Mouse (Mus musculus) liver, adult 2 months (tissue): ENCODE measurements around the gene Ptprn2.

Experiments used
- CTCF ChIP-seq: fragments of 200-500 bp; IDR thresholded peaks from 2 replicates; pipeline ENCODE4 v1.5.1; 2011; ENCODE audit warnings: low read depth, low read length, control low read depth
- POLR2A ChIP-seq: fragments of 200-500 bp; IDR thresholded peaks from 2 replicates; pipeline ENCODE4 v1.6.1; 2011; ENCODE audit warnings: low read length, control low read depth; ENCODE audit not compliant: insufficient read depth; ENCODE audit errors: extremely low read depth

DNA sequence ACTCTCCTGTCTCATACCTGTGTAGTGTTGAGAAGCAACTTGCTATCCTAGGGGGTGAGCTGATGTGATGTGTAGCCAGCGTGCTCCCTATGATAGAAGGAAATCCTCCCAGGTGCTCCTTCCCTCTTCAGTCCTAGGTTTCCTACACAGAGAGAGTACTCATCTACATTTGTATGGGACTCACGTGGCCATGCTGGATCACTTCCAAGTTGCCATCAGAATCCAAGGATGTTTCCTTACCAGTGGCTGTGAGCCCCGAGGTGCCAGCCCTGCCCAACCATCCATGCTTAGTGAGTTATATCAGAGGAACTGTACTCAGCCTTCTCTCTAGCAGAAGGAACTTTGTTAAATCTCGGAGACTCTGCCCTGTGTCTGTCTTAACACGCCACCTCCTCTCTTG, 729.4 kb downstream of the Ptprn2 start:
- TF ChIP-seq CTCF = no peak
- TF ChIP-seq POLR2A = no peak
